Mouse (Mus musculus): ENCODE measurements around the gene Sipa1l3.

Sipa1l3 gene

GRCm38 (mm10) chr7:29411838-29412580 is 106.4 kb downstream of the Sipa1l3 start:
- DNase-seq (ENCODE audit: low spot score), result no peak

DNA sequence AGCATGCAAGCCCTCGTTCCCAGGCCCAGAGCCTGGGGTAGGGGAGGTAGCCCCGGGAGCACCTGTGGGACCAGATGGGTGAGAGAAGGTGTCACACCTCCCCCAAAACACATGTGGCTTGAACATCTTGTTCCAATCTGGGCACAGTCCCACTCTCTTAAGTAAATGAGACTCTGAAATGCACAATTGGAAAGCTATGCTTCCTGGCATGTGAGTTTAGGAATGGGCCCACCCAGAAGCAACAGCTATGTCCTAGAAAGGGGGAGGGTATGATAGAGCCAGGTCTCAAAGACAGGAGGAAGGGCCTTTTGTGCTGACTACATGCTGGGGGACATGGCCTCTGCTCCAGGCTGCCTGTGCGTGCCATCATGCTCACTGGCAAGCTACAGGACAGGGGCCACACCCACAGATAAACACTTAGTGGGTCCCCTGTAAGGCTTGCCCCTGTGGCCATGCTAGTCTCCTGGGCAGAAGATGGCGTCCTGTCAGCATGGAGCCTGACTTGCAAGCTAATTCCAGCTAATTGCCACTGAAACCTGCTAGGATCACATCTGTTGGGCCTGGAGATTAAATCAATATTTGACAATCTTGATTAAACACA is 107.1 kb downstream of the Sipa1l3 start:
- DNase-seq (ENCODE audit: low spot score), result peak; percentile 67

DNA sequence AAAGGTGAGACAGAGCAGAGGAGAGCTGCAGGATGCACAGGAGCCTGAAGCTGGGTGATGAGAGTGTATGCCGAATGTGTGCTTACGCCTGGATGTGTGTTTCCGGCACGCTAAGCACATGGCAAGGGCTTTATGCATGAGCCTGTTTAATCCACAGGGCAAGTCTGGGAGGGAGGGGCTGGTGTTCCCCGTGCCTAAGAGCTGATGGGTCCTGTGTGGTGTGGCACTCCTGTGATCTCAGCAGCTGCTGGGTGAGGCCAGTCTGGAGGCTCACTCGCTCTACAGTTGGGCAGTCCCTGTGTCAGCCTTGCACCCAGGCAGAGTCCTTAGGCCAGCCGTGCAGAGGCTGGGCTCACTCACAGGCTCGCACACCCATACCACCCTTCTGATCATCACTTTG is 108.0 kb downstream of the Sipa1l3 start:
- DNase-seq (ENCODE audit: low spot score), result no peak

GRCm38 (mm10) chr7:29406855-29407254 is 111.6 kb downstream of the Sipa1l3 start:
- no peak for DNase-seq (ENCODE audit: low spot score)

GRCm38 (mm10) chr7:29404126-29404525 is 114.3 kb downstream of the Sipa1l3 start:
- no peak for DNase-seq (ENCODE audit: low spot score)

DNA sequence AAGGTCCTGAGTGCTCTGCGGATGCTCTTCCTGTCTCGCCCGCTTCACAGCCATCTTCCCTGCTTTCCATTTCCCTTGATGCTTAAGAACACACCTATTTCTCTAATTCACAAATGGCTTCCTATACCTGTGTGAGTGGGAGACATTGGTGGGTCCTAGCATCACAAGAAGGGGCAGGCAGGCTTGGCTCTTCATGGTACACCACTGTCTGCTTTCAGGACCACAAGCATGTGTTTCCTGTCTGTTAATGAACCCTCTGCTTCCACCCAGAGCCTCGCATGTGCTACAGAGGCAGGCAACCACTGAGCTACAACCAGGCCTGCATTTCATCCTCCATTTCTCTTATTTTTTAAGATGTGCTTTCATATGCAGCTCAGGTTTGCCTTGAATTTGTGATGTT is 116.4 kb downstream of the Sipa1l3 start:
- no peak for DNase-seq (ENCODE audit: low spot score)

- DNase-seq (ENCODE audit: low spot score), result no peak
These were observed 118.0 kb downstream of the Sipa1l3 start for GRCm38 (mm10) chr7:29400451-29400850.

GRCm38 (mm10) chr7:29399056-29399455 is 119.4 kb downstream of the Sipa1l3 start:
- no peak for DNase-seq (ENCODE audit: low spot score)

DNA sequence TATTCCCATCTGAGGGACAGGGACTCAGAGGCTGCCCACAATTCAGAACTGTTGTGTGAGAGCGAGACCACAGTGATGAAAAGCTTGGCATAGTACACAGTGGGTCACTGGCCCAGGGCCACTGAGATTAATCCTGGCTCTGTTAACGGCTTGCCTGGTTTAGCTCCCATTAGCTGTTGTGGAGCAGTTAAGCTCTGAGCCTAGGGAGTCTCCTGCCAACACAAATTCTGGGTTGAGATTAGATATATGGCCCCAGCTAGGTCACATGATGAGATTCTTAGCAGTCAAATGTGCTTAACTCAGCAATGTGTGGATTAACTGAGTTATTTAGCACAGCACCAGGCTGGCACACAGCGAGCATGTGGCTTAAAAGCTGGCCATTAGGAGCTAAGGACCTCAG is 121.0 kb downstream of the Sipa1l3 start:
- DNase-seq (ENCODE audit: low spot score), result no peak

DNA sequence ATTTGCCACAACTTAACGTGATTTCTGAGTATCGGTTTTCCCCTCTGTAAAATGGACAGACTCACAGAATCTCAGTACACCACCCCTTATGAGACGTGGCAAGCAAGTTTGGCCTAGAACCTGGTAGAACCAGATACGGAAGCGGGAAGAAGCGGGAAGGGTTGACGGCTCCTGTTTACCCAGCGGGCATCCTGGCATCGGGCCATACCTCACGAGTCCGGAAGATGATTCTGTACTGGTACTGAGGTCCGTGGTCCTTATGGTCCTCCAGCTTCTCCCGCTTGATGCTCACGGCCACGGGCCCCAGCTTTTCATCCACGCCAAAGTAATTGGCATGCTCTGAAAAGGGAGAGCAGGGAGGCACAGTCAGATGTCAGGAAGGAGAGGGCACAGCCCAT is 121.5 kb downstream of the Sipa1l3 start:
- DNase-seq (ENCODE audit: low spot score), result no peak

- no peak for DNase-seq (ENCODE audit: low spot score)
These were observed 122.1 kb downstream of the Sipa1l3 start for GRCm38 (mm10) chr7:29396216-29396942.

DNA sequence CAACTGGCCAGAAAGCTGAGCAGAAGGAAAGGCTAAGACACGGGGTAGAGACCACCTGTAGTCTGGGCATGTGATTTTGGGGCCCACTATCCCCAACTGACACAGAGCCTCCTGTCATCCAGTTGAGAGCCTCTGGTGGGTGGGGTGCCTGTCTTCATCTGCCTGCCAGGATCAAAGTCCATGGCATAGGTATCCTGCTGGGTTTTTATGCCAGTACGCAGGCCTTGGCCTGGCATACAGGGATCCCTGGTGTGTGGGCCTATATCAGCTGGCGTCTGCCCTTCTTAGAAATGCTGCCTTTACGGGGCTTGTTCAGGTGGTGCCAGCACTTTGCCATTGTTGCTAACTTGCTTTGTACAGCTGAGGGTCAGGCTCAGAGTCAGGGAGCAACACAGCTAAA is 123.3 kb downstream of the Sipa1l3 start:
- no peak for DNase-seq (ENCODE audit: low spot score)

DNA sequence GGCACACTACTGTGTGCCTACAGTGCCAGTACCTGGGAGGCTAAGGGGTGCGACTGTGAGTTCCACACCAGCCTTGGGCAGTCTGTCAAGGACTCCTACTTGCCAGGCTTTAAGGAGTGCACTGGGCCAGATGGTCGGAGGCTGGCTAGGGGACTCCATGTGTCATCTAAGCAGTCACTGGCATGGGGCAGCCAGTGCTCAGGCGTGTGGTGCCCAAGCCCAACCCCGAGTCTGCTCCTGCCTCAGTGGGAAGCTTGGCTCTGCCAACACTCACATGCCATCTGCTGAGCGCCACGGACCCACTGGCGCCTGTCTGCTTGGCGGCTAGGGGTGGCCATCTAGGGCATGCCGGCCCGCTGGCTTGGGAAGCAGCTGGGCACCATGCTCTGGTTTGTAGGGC is 125.1 kb downstream of the Sipa1l3 start:
- no peak for DNase-seq (ENCODE audit: low spot score)

DNA sequence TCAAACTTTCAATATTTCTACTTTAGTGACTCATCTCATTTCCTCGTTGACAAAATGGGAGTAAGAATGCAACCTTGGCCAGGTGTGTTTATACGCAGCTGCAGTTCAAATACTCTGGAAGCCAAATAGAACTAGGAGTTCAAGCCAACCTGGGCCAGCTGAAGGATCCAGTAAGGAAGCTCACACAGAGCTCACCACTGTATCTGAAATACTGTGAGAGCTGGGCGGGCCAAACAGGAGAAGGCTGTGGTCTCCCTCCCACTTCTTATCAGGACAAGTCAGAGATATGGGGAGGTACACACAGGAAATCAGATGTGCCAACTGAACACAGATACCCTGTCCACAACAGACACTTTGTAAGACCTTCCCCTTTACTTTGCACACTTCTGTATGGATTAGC is 125.6 kb downstream of the Sipa1l3 start:
- no peak for DNase-seq (ENCODE audit: low spot score)

- no peak for DNase-seq (ENCODE audit: low spot score)
These were observed 126.5 kb downstream of the Sipa1l3 start for GRCm38 (mm10) chr7:29391761-29392512.

- DNase-seq (ENCODE audit: low spot score), result no peak
These were observed 127.2 kb downstream of the Sipa1l3 start for GRCm38 (mm10) chr7:29391112-29391760.

DNA sequence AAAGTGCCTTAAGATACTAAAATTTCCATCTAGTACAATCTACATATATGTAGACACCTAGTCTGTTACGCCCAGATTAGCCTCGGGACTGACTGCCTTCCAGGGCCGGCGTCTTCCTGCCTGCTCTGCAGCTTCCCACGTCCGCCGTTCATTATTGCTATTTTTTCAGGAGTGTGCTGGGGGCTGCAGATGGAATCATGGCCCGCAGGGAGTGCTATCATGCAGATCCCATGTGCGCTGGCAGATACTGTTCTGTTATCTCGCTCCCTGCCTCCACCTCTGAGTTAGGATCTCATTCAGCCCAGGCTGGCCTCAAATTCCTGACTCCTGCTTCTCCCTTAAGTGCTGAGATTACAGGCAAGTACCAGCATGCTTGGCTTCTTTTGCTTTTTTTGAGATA is 128.2 kb downstream of the Sipa1l3 start:
- DNase-seq (ENCODE audit: low spot score), result no peak

DNA sequence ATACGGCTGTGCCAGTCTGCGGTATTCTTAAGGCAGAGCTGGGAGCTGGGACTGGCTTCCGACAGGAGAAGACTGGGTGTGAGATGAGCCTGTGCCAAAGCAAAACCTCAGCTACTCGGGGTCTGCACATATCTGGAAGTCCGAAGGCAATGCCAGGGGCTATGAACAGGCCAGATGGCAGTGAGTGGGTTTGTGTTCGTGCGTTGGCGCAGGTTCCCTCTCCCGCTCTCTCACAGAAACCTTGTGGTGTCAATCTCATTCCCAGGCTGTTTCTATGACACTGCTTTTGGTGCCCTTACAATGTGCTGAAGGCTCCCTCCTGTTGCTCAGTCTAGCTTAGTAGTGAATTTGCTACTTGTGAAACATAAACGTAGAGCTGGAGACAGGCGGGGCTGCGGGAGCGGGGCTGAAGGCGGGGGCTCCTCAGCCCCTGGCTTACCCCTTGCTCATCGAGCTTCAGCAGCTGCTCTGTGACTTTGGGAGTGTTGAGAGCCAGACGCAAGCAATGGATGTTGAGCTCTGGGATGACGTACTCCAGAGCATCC is 130.8 kb downstream of the Sipa1l3 start:
- no peak for DNase-seq (ENCODE audit: low spot score)

DNA sequence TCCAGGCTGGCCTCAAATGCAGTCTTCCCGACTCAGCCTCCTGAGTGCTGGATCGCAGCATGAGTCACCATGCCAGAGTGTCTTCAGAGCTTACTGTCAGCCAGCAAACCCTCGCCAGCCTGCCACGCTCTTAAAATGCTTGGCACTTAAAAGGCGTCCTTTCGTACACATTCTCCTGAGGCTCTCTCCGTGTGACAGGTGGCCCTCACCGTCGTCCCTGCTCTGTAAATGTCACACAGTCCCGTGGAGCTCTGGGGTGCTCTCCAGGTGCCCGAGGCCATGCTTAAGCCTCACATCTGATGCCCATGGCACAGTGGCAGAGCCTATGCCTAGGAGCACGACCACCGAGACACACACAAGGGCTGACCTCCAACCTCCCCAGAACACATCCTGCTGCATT is 132.1 kb downstream of the Sipa1l3 start:
- DNase-seq (ENCODE audit: low spot score), result no peak

DNA sequence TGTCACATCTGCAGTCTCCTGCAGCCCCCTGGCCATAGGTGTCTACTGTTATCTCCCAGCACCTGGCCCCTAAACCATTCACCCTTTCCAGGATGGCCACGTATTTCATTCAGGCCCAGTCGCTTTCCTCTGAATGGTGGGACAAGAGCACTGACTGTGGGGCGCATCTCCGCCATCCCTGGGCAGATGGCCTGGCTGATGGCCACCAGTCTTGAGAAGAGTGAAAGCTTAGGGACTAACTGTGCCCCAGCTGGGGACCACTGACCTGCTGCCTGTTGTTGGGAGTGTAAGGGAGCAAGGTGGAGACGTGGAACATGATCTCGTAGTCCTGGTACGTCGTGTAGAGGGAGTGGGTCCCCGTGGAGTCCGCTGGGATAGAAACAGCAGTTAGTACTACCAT is 132.7 kb downstream of the Sipa1l3 start:
- no peak for DNase-seq (ENCODE audit: low spot score)

GRCm38 (mm10) chr7:29383255-29383654 is 135.2 kb downstream of the Sipa1l3 start:
- peak; percentile 95 for DNase-seq (ENCODE audit: low spot score)

Data from retina, embryonic 14.5 days (tissue).